Mouse (Mus musculus) spleen, adult 2 months (tissue): ENCODE results near the gene Olfr1281. TPM values are rescaled to one million over a fixed set of nuclear protein-coding genes. Genes with fewer than 3 reads are reported as not detected.

Source experiments
- DNase-seq, 2 experiments: peaks; one replicate each; pipeline versions ENCODE4 v3.0.0 to v3.0.0-alpha.2; 2012 to 2021; ENCODE audit warnings: low spot score in 2 of 2, low read depth in 1 of 2
- H3K27ac ChIP-seq: fragments of 200-500 bp; 2 replicates; pipeline ENCODE4 v1.5.1; 2012; ENCODE audit warnings: low read length, inconsistent platforms; ENCODE audit not compliant: insufficient read depth
- H3K27me3 ChIP-seq: fragments of 200-500 bp; 2 replicates; pipeline ENCODE4 v1.6.1; 2012; ENCODE audit warnings: mild to moderate bottlenecking, moderate library complexity, low read length, inconsistent platforms; ENCODE audit not compliant: control insufficient read depth, insufficient read depth
- H3K36me3 ChIP-seq: fragments of 200-500 bp; 2 replicates; pipeline ENCODE4 v1.6.1; 2012; ENCODE audit warnings: mild to moderate bottlenecking, low read length, inconsistent platforms; ENCODE audit not compliant: control insufficient read depth, insufficient read depth
- H3K4me1 ChIP-seq: fragments of 200-500 bp; 2 replicates; pipeline ENCODE4 v1.6.1; 2011; ENCODE audit warnings: inconsistent platforms; ENCODE audit not compliant: control insufficient read depth, insufficient read depth, insufficient read length
- H3K4me3 ChIP-seq: fragments of 200-500 bp; 2 replicates; pipeline ENCODE4 v1.5.1; 2011; ENCODE audit warnings: mild to moderate bottlenecking, inconsistent platforms; ENCODE audit not compliant: insufficient read depth, insufficient read length; ENCODE audit errors: extremely low read depth
- CTCF ChIP-seq: fragments of 200-500 bp; IDR thresholded peaks from 2 replicates; pipeline ENCODE4 v1.5.1; 2011; ENCODE audit warnings: mild to moderate bottlenecking, inconsistent platforms; ENCODE audit not compliant: insufficient read depth, insufficient read length, insufficient replicate concordance; ENCODE audit errors: extremely low read depth
- POLR2A ChIP-seq: fragments of 200-500 bp; IDR thresholded peaks from 2 replicates; pipeline ENCODE4 v1.6.1; 2011; ENCODE audit warnings: low read depth, low read length, inconsistent platforms
- WGBS: fragments of 180-500 bp; shearing (Covaris S2); methylation state at CpG from one replicate; pipeline ENCODE4 v1.1.7; 2018; 5-methylcytosine and 5-hydroxymethylcytosine counted together
- polyA plus RNA-seq: library from polyadenylated mRNA; depleted of rRNA; stranded (reverse); fragments of >200 nt; gene quantifications from 2 replicates; pipeline ENCODE4 v1.2.3, GENCODE M21; 2012; rRNA removed

The Olfr1281 gene
- polyA plus RNA-seq, 1 experiment: not detected

DNA sequence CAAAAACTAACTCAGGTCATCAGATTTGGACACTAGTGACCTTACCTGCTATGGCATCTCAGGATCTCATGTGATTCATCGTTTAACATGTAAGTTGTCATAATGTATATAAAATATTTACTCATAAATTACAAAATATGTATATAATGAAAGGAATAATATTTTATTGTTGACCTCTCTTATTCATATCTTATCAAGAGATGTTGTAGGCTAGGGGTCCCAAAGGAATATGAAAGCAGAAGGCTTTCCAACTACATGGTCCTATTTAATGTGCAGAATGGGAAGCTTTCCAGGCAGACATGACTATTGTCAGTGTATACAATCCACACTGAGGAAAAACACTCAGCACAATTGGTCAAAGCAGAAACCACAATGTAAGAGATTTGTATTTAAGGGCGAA lies 40.2 kb downstream of the Olfr1281 start, which contains the start of gene Olfr1283:
TSS of gene Olfr1283 (plus strand) at position 301 of the 400 bp plus-strand sequence.
- Histone ChIP-seq H3K27me3 (no peaks in the 10 kb centered on the region), H3K4me3 (no peak within 1 kb of the TSS), H3K27ac (no peak within 1 kb of the TSS), H3K4me1 (no peaks in the 10 kb centered on the region), H3K36me3 (no peaks in the 10 kb centered on the region)
- no peak for DNase-seq
- 62% methylated on average over 2 of the region's 2 CpGs for WGBS
- no peak for TF ChIP-seq CTCF
- no peak for TF ChIP-seq POLR2A

DNA sequence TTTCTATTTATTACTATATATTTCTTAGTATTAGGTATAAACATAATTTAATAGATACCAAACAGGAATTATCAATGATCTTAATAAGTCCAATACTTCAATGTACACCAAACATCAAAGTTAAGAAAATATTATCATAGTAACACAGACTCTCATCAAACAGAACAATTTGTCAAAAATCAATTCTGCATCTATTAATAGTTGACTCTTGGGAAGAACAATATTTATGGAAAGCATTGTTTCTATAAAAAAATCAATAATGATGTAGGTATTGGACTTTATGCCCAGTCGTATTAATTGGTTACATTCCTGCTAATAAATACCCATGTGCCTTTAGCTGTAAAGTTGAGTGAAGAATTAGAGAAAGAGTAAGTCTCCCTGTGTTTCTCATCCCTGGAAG lies 48.9 kb downstream of the Olfr1281 start, which contains the start of gene Olfr1284:
TSS of gene Olfr1284 (plus strand) at position 301 of the 400 bp plus-strand sequence.
- Histone ChIP-seq H3K4me3 (no peak within 1 kb of the TSS), H3K4me1 (no peaks in the 10 kb centered on the region), H3K27ac (no peak within 1 kb of the TSS), H3K36me3 (no peaks in the 10 kb centered on the region), H3K27me3 (no peaks in the 10 kb centered on the region)
- no peak for DNase-seq
- TF ChIP-seq POLR2A (no peak), CTCF (no peak)
- WGBS: 85% methylated on average over 1 of the region's 1 CpGs

Other genes starting within 250 kb of the Olfr1281 start
- not detected in 2 replicates for gene Gm13941, start 220.5 kb upstream of the Olfr1281 start, polyA plus RNA-seq
- not detected in 2 replicates for gene Gm15130, start 173.6 kb upstream of the Olfr1281 start, polyA plus RNA-seq
- not detected in 2 replicates for gene 4930430A15Rik, start 96.9 kb upstream of the Olfr1281 start, polyA plus RNA-seq
- gene Olfr1275, start 91.2 kb upstream of the Olfr1281 start, polyA plus RNA-seq: not detected in 2 replicates
- not detected in 2 replicates for gene Olfr1276, start 72.0 kb upstream of the Olfr1281 start, polyA plus RNA-seq
- not detected in 2 replicates for gene Olfr1277, start 52.4 kb upstream of the Olfr1281 start, polyA plus RNA-seq
- not detected in 2 replicates for gene Olfr1278, start 36.4 kb upstream of the Olfr1281 start, polyA plus RNA-seq
- gene Olfr1279, start 25.9 kb upstream of the Olfr1281 start, polyA plus RNA-seq: not detected in 2 replicates
- not detected in 2 replicates for gene Olfr1280, start 12.5 kb upstream of the Olfr1281 start, polyA plus RNA-seq
- gene Olfr1282, start 9.6 kb downstream of the Olfr1281 start, polyA plus RNA-seq: not detected in 2 replicates
- gene Olfr1283, start 40.3 kb downstream of the Olfr1281 start, polyA plus RNA-seq: not detected in 2 replicates
- gene Olfr1284, start 49.0 kb downstream of the Olfr1281 start, polyA plus RNA-seq: not detected in 2 replicates
- not detected in 2 replicates for gene Olfr1286, start 96.6 kb downstream of the Olfr1281 start, polyA plus RNA-seq
- gene Olfr1287, start 122.6 kb downstream of the Olfr1281 start, polyA plus RNA-seq: not detected in 2 replicates
- gene Olfr1288, start 147.6 kb downstream of the Olfr1281 start, polyA plus RNA-seq: not detected in 2 replicates
- not detected in 2 replicates for gene Olfr1289, start 154.3 kb downstream of the Olfr1281 start, polyA plus RNA-seq
- not detected in 2 replicates for gene Olfr1290, start 167.3 kb downstream of the Olfr1281 start, polyA plus RNA-seq
- gene Olfr1291-ps1, start 170.7 kb downstream of the Olfr1281 start, polyA plus RNA-seq: not detected in 2 replicates
- gene Olfr1293-ps, start 198.7 kb downstream of the Olfr1281 start, polyA plus RNA-seq: not detected in 2 replicates
- gene Olfr1294, start 213.8 kb downstream of the Olfr1281 start, polyA plus RNA-seq: not detected in 2 replicates
- gene Olfr1295, start 243.2 kb downstream of the Olfr1281 start, polyA plus RNA-seq: not detected in 2 replicates